Mouse (Mus musculus) left cerebral cortex, adult 2 months (tissue): Measurements from ENCODE around the gene Gm11273. TPM values are rescaled to one million over a fixed set of nuclear protein-coding genes. Genes with fewer than 3 reads are reported as not detected.
"Not testable (repeated sequence)": the region's sequence is repeated elsewhere in the genome, so short reads cannot be mapped to it uniquely, and the experiment has no call there.

Source experiments
- DNase-seq, 2 experiments: peaks; one replicate each; pipeline ENCODE4 v3.0.0; 2021 to 2022; ENCODE audit warnings: low spot score in 2 of 2, mixed read lengths in 1 of 2; ENCODE audit errors: extremely low spot score in 1 of 2
- H3K27ac ChIP-seq: fragments of 200-600 bp; 2 replicates; pipeline ENCODE4 v1.8.1; 2022
- H3K4me3 ChIP-seq: fragments of 200-600 bp; 2 replicates; pipeline ENCODE4 v1.8.1; 2022
- CTCF ChIP-seq: fragments of 200-600 bp; IDR thresholded peaks from 2 replicates; pipeline ENCODE4 v1.8.1; 2022; ENCODE audit warnings: antibody characterized with exemption, mild to moderate bottlenecking, moderate library complexity
- intact Hi-C: fragments of 180-260 bp; cut with DNase I; formaldehyde crosslinking; loops from one replicate; pipeline ENCODE4 v1.15.1; 2025
- total RNA-seq, 2 experiments: library from RNA; stranded (reverse); gene quantifications; 2 replicates each; pipeline ENCODE4 v1.2.3; 2021

The Gm11273 gene
- total RNA-seq, 2 experiments from 2014 or later: 51.7 to 53.8 TPM

GRCm38 (mm10) chr13:21478759-21479670, 22.2 kb downstream of the Gm11273 start, which contains the start of the genes Zkscan4 and Gm10065:
Gene Zkscan4 (plus strand): TSS chr13:21478907.
Gene Gm10065 (minus strand): TSS chr13:21479441.
- intact Hi-C loops: loop anchor here (1.0 to 5.0 kb wide), 3 partner anchors 26 to 53 kb away; partner anchors contain the start of genes Zkscan8 and Zscan26
- H3K4me3 ChIP-seq: peak within 1 kb of the TSS; percentile 66
- peak; percentile 69 for DNase-seq
- peak; percentile 7 for TF ChIP-seq CTCF
- H3K27ac ChIP-seq: peak within 1 kb of the TSS; percentile 87

- H3K27ac ChIP-seq: no peak overlapping the region
- DNase-seq: no peak
- intact Hi-C loops: no loop called here
- no peak overlapping the region for H3K4me3 ChIP-seq
- TF ChIP-seq CTCF: no peak
These were observed 28.8 kb downstream of the Gm11273 start for GRCm38 (mm10) chr13:21472427-21472826.

GRCm38 (mm10) chr13:21469097-21469496, 32.1 kb downstream of the Gm11273 start:
- Histone ChIP-seq H3K4me3 (no peak overlapping the region), H3K27ac (no peak overlapping the region)
- no peak for TF ChIP-seq CTCF
- intact Hi-C loops: loop anchor here (5.0 kb wide), 1 partner anchor 107 kb away; the partner anchor contains the start of gene Zscan12
- no peak for DNase-seq

- Histone ChIP-seq H3K4me3 (peak within 1 kb of the TSS; percentile 62), H3K27ac (peak within 1 kb of the TSS; percentile 66; the same call in 1 of the 2 replicates)
- intact Hi-C loops: loop anchor here (5.0 kb wide), 1 partner anchor 106 kb away; the partner anchor contains the start of gene Zscan12
- DNase-seq: peak; percentile 76 to 78
- TF ChIP-seq CTCF: no peak
These were observed 32.9 kb downstream of the Gm11273 start, which contains the start of gene Nkapl for GRCm38 (mm10) chr13:21468061-21469019. Gene Nkapl (minus strand): TSS chr13:21468509.

GRCm38 (mm10) chr13:21467336-21467735, 33.9 kb downstream of the Gm11273 start:
- DNase-seq: no peak
- Histone ChIP-seq H3K27ac (no peak overlapping the region), H3K4me3 (no peak overlapping the region)
- no peak for TF ChIP-seq CTCF
- intact Hi-C loops: loop anchor here (5.0 kb wide), 1 partner anchor 105 kb away; the partner anchor contains the start of gene Zscan12

DNA sequence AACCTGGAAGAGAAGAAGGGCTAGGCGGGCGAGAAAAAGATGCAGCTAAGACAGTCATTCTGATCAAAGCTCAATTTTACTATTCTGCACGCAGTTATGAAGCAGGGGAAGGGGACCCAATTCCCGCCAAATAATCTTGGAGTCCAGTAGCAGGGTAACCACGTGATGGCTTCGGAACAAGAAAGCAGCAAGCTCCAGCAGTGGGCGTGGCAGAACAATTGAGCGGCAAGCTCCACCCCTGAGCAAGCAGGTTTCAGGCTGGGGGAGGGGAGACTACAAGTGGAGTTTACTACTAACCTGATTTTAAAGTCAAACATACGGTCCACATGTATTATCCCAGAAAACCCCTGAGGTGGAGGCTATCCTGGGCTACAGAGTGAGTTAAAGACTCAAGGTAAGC, 38.7 kb downstream of the Gm11273 start:
- H3K27ac ChIP-seq, H3K4me3 ChIP-seq, DNase-seq, intact Hi-C loops: not testable (repeated sequence)

DNA sequence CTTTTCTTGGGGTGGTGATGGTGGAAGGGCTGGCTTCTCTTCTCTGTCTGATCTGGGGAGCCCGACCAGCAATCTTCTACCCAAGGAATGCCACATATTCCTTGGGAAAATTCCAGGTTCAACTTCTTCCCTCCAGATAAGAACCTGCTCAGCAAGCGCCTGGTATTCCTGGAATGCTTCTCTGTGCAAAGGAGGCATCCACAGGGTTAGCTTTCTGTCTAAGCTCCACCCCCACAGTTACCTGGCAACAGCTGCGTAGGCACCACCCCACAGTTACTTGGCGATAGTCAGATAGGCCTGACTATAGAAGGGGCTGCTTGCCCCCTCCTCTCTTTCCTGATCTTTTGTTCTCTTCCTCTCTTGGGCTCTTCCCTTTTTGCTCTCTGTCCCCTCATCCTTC, 44.9 kb downstream of the Gm11273 start:
- H3K27ac ChIP-seq: no peak overlapping the region
- no peak for DNase-seq
- intact Hi-C loops: no loop called here
- no peak for TF ChIP-seq CTCF
- no peak overlapping the region for H3K4me3 ChIP-seq

DNA sequence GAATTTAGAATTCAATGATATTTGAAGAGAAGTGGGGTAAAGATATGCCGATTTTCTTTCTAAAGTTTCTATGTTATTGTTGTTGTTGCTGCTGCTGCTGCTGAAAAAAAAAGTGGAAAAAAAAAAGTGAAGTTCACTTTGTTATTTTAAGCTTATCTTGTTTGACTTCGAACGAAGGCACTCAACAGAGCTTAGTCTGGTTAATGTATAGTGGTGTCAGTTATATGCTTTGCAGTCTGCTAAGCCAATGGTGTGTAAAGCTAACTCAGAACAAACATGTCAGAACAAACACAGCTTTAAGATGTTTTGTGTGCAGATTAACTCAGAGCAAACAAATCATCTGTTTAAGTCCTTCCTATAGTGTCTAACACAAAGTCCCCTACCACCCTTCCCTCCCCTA, 47.1 kb downstream of the Gm11273 start:
- no peak for DNase-seq
- Histone ChIP-seq H3K27ac (no peak overlapping the region), H3K4me3 (peak overlapping the region; percentile 70; the same call in 1 of the 2 replicates)
- TF ChIP-seq CTCF: no peak
- intact Hi-C loops: no loop called here

DNA sequence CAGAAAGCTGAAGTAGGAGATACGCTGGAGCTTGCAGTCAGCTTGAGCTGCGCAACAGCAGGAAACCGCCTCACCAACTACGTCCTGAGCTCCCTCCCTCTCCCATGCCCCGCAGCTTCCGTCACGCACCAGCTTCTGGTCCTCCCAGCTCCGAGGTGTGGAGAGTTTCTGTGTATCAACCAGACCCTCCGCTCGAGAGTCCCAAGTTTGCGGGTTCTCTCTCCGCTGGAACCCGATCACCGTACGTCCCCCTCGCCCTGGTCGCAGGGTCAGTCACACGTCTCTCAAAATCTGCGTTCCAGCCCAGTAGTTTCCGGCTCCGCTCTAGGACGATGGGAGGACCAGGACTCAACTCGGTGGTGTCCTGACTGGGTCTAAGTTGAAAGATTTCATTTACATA, 47.8 kb downstream of the Gm11273 start, which contains the start of gene Zscan26:
TSS of gene Zscan26 (minus strand) at position 282 of the 400 bp plus-strand sequence.
- peak within 1 kb of the TSS; percentile 70 for H3K4me3 ChIP-seq
- intact Hi-C loops: loop anchor here (1.0 kb wide), 4 partner anchors 25 to 91 kb away; partner anchors contain the start of genes Zkscan3, Zkscan4 and Zscan12
- TF ChIP-seq CTCF: no peak
- peak; percentile 82 to 84 for DNase-seq
- H3K27ac ChIP-seq: peak within 1 kb of the TSS; percentile 90

GRCm38 (mm10) chr13:21453042-21453441, 48.2 kb downstream of the Gm11273 start:
- DNase-seq: no peak
- intact Hi-C loops: loop anchor here (1.0 kb wide), 4 partner anchors 25 to 91 kb away; partner anchors contain the start of genes Zkscan3, Zkscan4 and Zscan12
- Histone ChIP-seq H3K27ac (peak overlapping the region; percentile 90), H3K4me3 (peak overlapping the region; percentile 70)
- TF ChIP-seq CTCF: no peak

Other genes starting within 250 kb of the Gm11273 start
- not detected for gene Gpx5, start 208.7 kb downstream of the Gm11273 start, total RNA-seq
- gene Gpx6, start 189.3 kb downstream of the Gm11273 start, total RNA-seq: not detected
- gene Olfr1367, start 154.5 kb downstream of the Gm11273 start, total RNA-seq: not detected
- 1 to 10 TPM; 7.0 to 8.2 TPM for gene Zscan12, start 138.6 kb downstream of the Gm11273 start, total RNA-seq
- gene Zkscan3, start 98.7 kb downstream of the Gm11273 start, total RNA-seq: 10 to 100 TPM; 39.0 to 44.4 TPM
- gene Pgbd1, start 60.4 kb downstream of the Gm11273 start, total RNA-seq: 1 to 10 TPM; 1.3 to 1.7 TPM
- gene Zscan26, start 47.7 kb downstream of the Gm11273 start, total RNA-seq: 10 to 100 TPM; 56.7 to 57.3 TPM
- gene Nkapl, start 32.9 kb downstream of the Gm11273 start, total RNA-seq: under 1 TPM; 0.40 to 0.77 TPM
- gene Zkscan4, start 22.5 kb downstream of the Gm11273 start, total RNA-seq: 1 to 10 TPM; 4.4 to 6.8 TPM
- not detected for gene Gm10065, start 22.0 kb downstream of the Gm11273 start, total RNA-seq
- gene AK157302, start 6.2 kb downstream of the Gm11273 start, total RNA-seq: 10 to 100 TPM; 21.9 to 22.8 TPM
- 10 to 100 TPM; 14.4 to 19.0 TPM for gene Zkscan8, start 29.7 kb upstream of the Gm11273 start, total RNA-seq
- gene Olfr1366, start 41.4 kb upstream of the Gm11273 start, total RNA-seq: not detected
- not detected for gene Olfr1535, start 58.5 kb upstream of the Gm11273 start, total RNA-seq
- not detected for gene Olfr1364, start 80.3 kb upstream of the Gm11273 start, total RNA-seq
- not detected for gene Olfr1362, start 112.6 kb upstream of the Gm11273 start, total RNA-seq
- gene Olfr11, start 141.1 kb upstream of the Gm11273 start, total RNA-seq: not detected
- not detected for gene Olfr1361, start 162.0 kb upstream of the Gm11273 start, total RNA-seq
- not detected for gene Olfr1360, start 176.0 kb upstream of the Gm11273 start, total RNA-seq
- not detected for gene Olfr1359, start 196.7 kb upstream of the Gm11273 start, total RNA-seq
- gene Hist1h2bl, start 214.7 kb upstream of the Gm11273 start, total RNA-seq: 10 to 100 TPM; 23.7 to 28.5 TPM
- 10 to 100 TPM; 25.4 to 32.6 TPM for gene Hist1h2ai, start 215.0 kb upstream of the Gm11273 start, total RNA-seq
- 10 to 100 TPM; 54.6 to 74.2 TPM for gene Hist1h3h, start 216.2 kb upstream of the Gm11273 start, total RNA-seq
- gene Hist1h2bm, start 220.6 kb upstream of the Gm11273 start, total RNA-seq: 1 to 10 TPM; 4.8 to 5.4 TPM
- gene Hist1h4j, start 233.6 kb upstream of the Gm11273 start, total RNA-seq: 10 to 100 TPM; 13.9 to 19.4 TPM
- gene Hist1h4k, start 249.1 kb upstream of the Gm11273 start, total RNA-seq: 100 to 1,000 TPM; 316 to 377 TPM